15 mouse cellular contexts compared by ENCODE assay signal in the genomic region with DNA sequence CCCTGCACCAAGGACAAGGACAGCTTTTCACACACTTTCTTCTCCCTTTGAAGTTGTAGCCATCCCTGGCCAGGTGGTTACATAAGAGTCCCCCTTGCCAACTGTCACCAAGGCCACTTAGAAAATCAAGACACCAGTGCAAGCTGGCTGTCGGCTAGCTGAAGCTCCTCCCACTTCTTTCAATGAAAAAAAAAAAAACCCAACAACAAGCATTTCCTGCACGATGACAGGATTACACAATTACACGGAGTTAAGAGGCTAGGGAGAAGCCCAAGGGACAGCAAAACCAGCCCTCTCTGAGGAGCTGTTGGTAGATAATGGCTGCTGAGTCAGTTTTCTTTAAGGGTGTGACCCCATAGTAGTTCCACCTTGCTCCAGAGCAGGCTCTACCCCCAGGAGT. TPM values are rescaled to one million over a fixed set of nuclear protein-coding genes. Genes with fewer than 3 reads are reported as not detected.
DNase-seq lines count a peak whose midpoint lies in the region; ATAC-seq and TF ChIP-seq lines count a peak whose summit lies in the region.
"Had no signal": no experiment of that assay in that cellular context is flagged by ENCODE, and none has a peak within 500 bp of the region (broad histone marks: within the 10 kb centered on the region; RNA-seq: fewer than 3 reads in every experiment).

No protein-coding gene starts in this region.

- no peak overlapping the region for H3K9ac ChIP-seq in ES-E14 (ENCODE audit: insufficient read depth, low read depth, low read length, poor library complexity, severe bottlenecking)
- no peak overlapping the region for H3K9ac ChIP-seq in liver, postnatal 0 days (replicated peaks)
- no peak overlapping the region for H3K9ac ChIP-seq in hindbrain, postnatal 0 days (replicated peaks; ENCODE audit: low read length)
- H3K9ac ChIP-seq: embryonic facial prominence, embryonic 13.5 days; kidney, embryonic 15.5 days; midbrain, embryonic 12.5 days; neural tube, embryonic 15.5 days had no signal

- peak; percentile 83 for ATAC-seq in erythroblast, adult 5-6 weeks (replicated peaks; ENCODE audit: low FRiP score, poor library complexity, severe bottlenecking)
- peak; percentile 59 for ATAC-seq in liver, postnatal 0 days
- ATAC-seq in hindbrain, postnatal 0 days: no peak
- ATAC-seq: Patski had no signal

- no peak overlapping the region for H3K4me3 ChIP-seq in ES-E14 (ENCODE audit: insufficient read depth in 1 of 2, low read depth in 1 of 2, low read length in 2 of 2, poor library complexity in 1 of 2, severe bottlenecking in 1 of 2)
- no peak overlapping the region for H3K4me3 ChIP-seq in liver, postnatal 0 days (ENCODE audit: low read depth, low read length)
- H3K4me3 ChIP-seq in hindbrain, postnatal 0 days (ENCODE audit: low read length): no peak overlapping the region
- H3K4me3 ChIP-seq: embryonic facial prominence, embryonic 13.5 days; gastrocnemius, adult 2 months; kidney, embryonic 15.5 days; midbrain, embryonic 12.5 days; neural tube, embryonic 15.5 days had no signal

- in situ Hi-C loops in ES-E14 (cut with MboI; ENCODE audit: low sequenced_read_pairs in 2 of 2, unreplicated experiment in 2 of 2): no loop called here

- no peaks in the 10 kb centered on the region for H3K4me1 ChIP-seq in ES-E14 (ENCODE audit: control insufficient read depth in 2 of 2, insufficient read depth in 2 of 2, low read length in 2 of 2, poor library complexity in 1 of 2)
- peaks cover 17% of the 10 kb centered on the region for H3K4me1 ChIP-seq in liver, postnatal 0 days (ENCODE audit: insufficient read depth)
- H3K4me1 ChIP-seq in hindbrain, postnatal 0 days (ENCODE audit: insufficient read depth, low read length): no peaks in the 10 kb centered on the region
- H3K4me1 ChIP-seq: embryonic facial prominence, embryonic 13.5 days; kidney, embryonic 15.5 days; midbrain, embryonic 12.5 days; neural tube, embryonic 15.5 days had no signal

- DNase-seq in 416B (ENCODE audit: low read depth) (peak; percentile 89), ES-E14 (ENCODE audit: low read depth, low spot score) (no peak)
- DNase-seq in liver, postnatal 0 days: no peak
- DNase-seq in hindbrain, postnatal 0 days (ENCODE audit: low spot score): no peak
- no peak for DNase-seq in embryo, embryonic 11 days
- DNase-seq in urinary bladder, adult 2 months (ENCODE audit: low spot score): no peak
- DNase-seq: cerebellum, adult 11 months; gastrocnemius, adult 2 months; thymus, postnatal 4 days had no signal

- 0 out of 2 replicates have a peak, but pooled peaks have one; percentile 28 for TF ChIP-seq EP300 in liver, postnatal 0 days (IDR thresholded peaks at IDR 0.05; ENCODE audit: low read depth)

- no peaks in the 10 kb centered on the region for H3K9me3 ChIP-seq in ES-E14 (ENCODE audit: control insufficient read depth, insufficient read depth, low read depth, low read length)
- H3K9me3 ChIP-seq in liver, postnatal 0 days (ENCODE audit: low read length): no peaks in the 10 kb centered on the region
- H3K9me3 ChIP-seq in hindbrain, postnatal 0 days (ENCODE audit: low read length): no peaks in the 10 kb centered on the region
- H3K9me3 ChIP-seq: embryonic facial prominence, embryonic 13.5 days; kidney, embryonic 15.5 days; midbrain, embryonic 12.5 days; neural tube, embryonic 15.5 days had no signal

- H3K4me2 ChIP-seq in liver, postnatal 0 days (ENCODE audit: low read depth, low read length): peak overlapping the region; percentile 18; the same call in 1 of the 2 replicates
- H3K4me2 ChIP-seq in hindbrain, postnatal 0 days (ENCODE audit: low read depth, low read length): no peak overlapping the region
- H3K4me2 ChIP-seq: embryonic facial prominence, embryonic 13.5 days; kidney, embryonic 15.5 days; midbrain, embryonic 12.5 days; neural tube, embryonic 15.5 days had no signal

- WGBS in liver, postnatal 0 days (ENCODE audit: insufficient replicate concordance): 2% methylated on average over 3 of the region's 3 CpGs
- 15% methylated on average over 3 of the region's 3 CpGs for WGBS in hindbrain, postnatal 0 days

- no peaks in the 10 kb centered on the region for H3K36me3 ChIP-seq in ES-E14 (ENCODE audit: control insufficient read depth, insufficient read depth, low read length, poor library complexity, severe bottlenecking)
- H3K36me3 ChIP-seq in liver, postnatal 0 days (replicated peaks; ENCODE audit: insufficient read depth, low read length): no peaks in the 10 kb centered on the region
- H3K36me3 ChIP-seq in hindbrain, postnatal 0 days (ENCODE audit: insufficient read depth, low read length): no peaks in the 10 kb centered on the region
- H3K36me3 ChIP-seq: embryonic facial prominence, embryonic 13.5 days; kidney, embryonic 15.5 days; midbrain, embryonic 12.5 days; neural tube, embryonic 15.5 days had no signal

- no peak overlapping the region for H3K27ac ChIP-seq in ES-E14 (ENCODE audit: insufficient read depth, low read depth, low read length, poor library complexity, severe bottlenecking)
- H3K27ac ChIP-seq in liver, postnatal 0 days (ENCODE audit: low read depth): peak overlapping the region; percentile 56; the same call in 1 of the 2 replicates
- H3K27ac ChIP-seq in hindbrain, postnatal 0 days: no peak overlapping the region
- H3K27ac ChIP-seq: embryonic facial prominence, embryonic 13.5 days; gastrocnemius, adult 2 months; kidney, embryonic 15.5 days; midbrain, embryonic 12.5 days; neural tube, embryonic 15.5 days had no signal

- no peak for TF ChIP-seq CTCF in liver, postnatal 0 days (IDR thresholded peaks at IDR 0.05; ENCODE audit: low read depth)
- TF ChIP-seq CTCF in hindbrain, postnatal 0 days (IDR thresholded peaks at IDR 0.05; ENCODE audit: low read depth): no peak

- no peaks in the 10 kb centered on the region for H3K27me3 ChIP-seq in liver, postnatal 0 days (ENCODE audit: insufficient read depth, low read length)
- H3K27me3 ChIP-seq in hindbrain, postnatal 0 days (ENCODE audit: insufficient read depth, low read length): no peaks in the 10 kb centered on the region
- H3K27me3 ChIP-seq: kidney, embryonic 15.5 days; neural tube, embryonic 15.5 days; Patski had no signal

TF ChIP-seq in ES-E14, 5 proteins besides CTCF, POLR2A, EP300 and RAD21:
- TF ChIP-seq ZC3H11A (IDR thresholded peaks at IDR 0.05; ENCODE audit: borderline replicate concordance, low read depth, low read length) (no peak), ZNF384 (IDR thresholded peaks at IDR 0.05; ENCODE audit: low read depth, low read length) (peak; percentile 66; the same call in 1 of the 2 replicates), CHD2 (IDR thresholded peaks at IDR 0.05; ENCODE audit: low read depth, low read length) (no peak)
TF ChIP-seq in ES-E14: peak in this region for 1.

RNA-seq across cellular contexts. Expression of a gene that starts 6.6 kb away (rescaled TPM):
- 13.7 and 22.9 TPM in 2 replicates for total RNA-seq in ES-E14 (2012; rRNA removed)
- total RNA-seq in erythroblast, adult 5-6 weeks (2015; ENCODE audit: low replicate concordance): 2.9 and 3.3 TPM in 2 replicates
- total RNA-seq in erythroblast, adult 5-6 weeks (2017; ENCODE audit: low replicate concordance): 3.9 and 8.9 TPM in 2 replicates
- 15.2 and 15.8 TPM in 2 replicates for polyA plus RNA-seq in liver, postnatal 0 days (2015; fragmentation: Nextera tagmentation; extraction: Ambion mirVana)
- total RNA-seq in hindbrain, postnatal 0 days (2014; rRNA removed): 25.7 and 34.1 TPM in 2 replicates
- 39.7 and 41.8 TPM in 2 replicates for polyA plus RNA-seq in hindbrain, postnatal 0 days (2015; fragmentation: Nextera tagmentation; extraction: Ambion mirVana)
- 19.9 and 23.0 TPM in 2 replicates for polyA plus RNA-seq in urinary bladder, adult 2 months (2012; rRNA removed)

RNA-seq across cellular contexts. Expression of a gene that starts 23.4 kb away (rescaled TPM):
- 0.48 and 0.85 TPM in 2 replicates for total RNA-seq in ES-E14 (2012; rRNA removed)
- not detected in 2 replicates for total RNA-seq in erythroblast, adult 5-6 weeks (2015; ENCODE audit: low replicate concordance)
- total RNA-seq in erythroblast, adult 5-6 weeks (2017; ENCODE audit: low replicate concordance): not detected in 2 replicates
- polyA plus RNA-seq in liver, postnatal 0 days (2015; fragmentation: Nextera tagmentation; extraction: Ambion mirVana): 2.2 and 3.2 TPM in 2 replicates
- 0.10 and 0.47 TPM in 2 replicates for total RNA-seq in hindbrain, postnatal 0 days (2014; rRNA removed)
- polyA plus RNA-seq in hindbrain, postnatal 0 days (2015; fragmentation: Nextera tagmentation; extraction: Ambion mirVana): 2.0 and 2.3 TPM in 2 replicates
- 3.3 and 4.8 TPM in 2 replicates for polyA plus RNA-seq in urinary bladder, adult 2 months (2012; rRNA removed)
